Mouse (Mus musculus): ENCODE measurements at regions not wholly inside any gene's neighbourhood (a gene's known extent, or its start where the extent isn't known, plus 50 kb on each side); places are given as distances from the start of the nearest gene placed in this dataset.

GRCm38 (mm10) chrX:90767946-90768345, 124.0 kb upstream of the Gm44 start:
- 35% methylated on average over 1 of the region's 1 CpGs for WGBS
- Histone ChIP-seq H3K4me2 (ENCODE audit: low read depth, low read length) (no peak overlapping the region), H3K27me3 (replicated peaks; ENCODE audit: control insufficient read depth, insufficient read depth, low read length) (no peaks in the 10 kb centered on the region), H3K4me1 (ENCODE audit: control insufficient read depth, insufficient read depth, low read length) (no peaks in the 10 kb centered on the region), H3K4me3 (ENCODE audit: low read depth, low read length) (no peak overlapping the region), H3K9ac (ENCODE audit: low read depth, low read length) (no peak overlapping the region), H3K27ac (replicated peaks; ENCODE audit: low read depth, low read length) (no peak overlapping the region), H3K9me3 (ENCODE audit: control insufficient read depth, low read length) (no peaks in the 10 kb centered on the region), H3K36me3 (ENCODE audit: control insufficient read depth, insufficient read depth, low read length) (no peaks in the 10 kb centered on the region)
- DNase-seq (ENCODE audit: low spot score) (peak; percentile 7), ATAC-seq (ENCODE audit: low read depth) (no peak)
